Mouse (Mus musculus) neural tube, embryonic 10.5 days (tissue): ENCODE results near the gene Nagpa.

Experiments
- DNase-seq: peaks from one replicate; pipeline ENCODE4 v3.0.0-alpha.2; 2017; ENCODE audit warnings: low spot score; ENCODE audit errors: extremely low spot score

Gene Nagpa

DNA sequence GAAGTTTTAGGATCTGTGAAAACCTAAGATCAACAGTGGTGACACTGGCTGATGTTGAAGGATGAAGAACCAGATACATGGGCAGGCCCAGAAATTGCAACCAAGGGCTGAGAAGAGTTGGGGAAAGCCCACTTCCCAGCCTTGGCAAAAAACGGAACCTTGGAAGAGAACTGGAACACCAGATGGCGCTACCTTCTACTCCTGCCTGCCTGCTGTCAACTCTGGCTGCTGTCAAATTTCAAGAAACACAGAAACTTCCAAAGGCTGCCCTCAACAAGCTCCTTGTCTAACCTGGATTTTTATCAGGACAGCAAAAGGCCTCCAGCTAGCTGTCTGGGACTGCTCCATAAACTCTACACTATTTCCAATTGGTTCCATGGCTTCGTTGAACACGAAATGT lies 1.1 kb downstream of the Nagpa start:
- peak; percentile 27 for DNase-seq

DNA sequence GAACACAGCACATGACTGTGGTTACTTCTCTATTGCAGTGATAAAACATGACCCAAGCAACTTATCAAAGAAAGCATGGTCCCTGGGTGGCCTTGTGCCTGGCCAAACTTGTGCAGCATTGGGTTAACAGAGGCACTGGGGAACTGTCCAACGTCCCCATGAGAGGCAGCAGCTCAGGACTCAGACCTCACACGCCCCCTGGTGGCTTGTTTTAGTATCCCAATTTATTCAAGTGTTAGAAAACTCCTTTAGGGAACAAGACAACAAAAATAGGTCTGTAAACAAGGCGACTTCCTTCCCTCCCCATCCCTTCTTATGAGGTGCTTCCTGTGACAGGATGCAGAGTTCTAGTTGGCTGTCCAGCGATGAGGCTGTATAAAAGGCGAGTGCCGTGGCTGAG lies 8.7 kb downstream of the Nagpa start:
- DNase-seq = peak; percentile 35

DNA sequence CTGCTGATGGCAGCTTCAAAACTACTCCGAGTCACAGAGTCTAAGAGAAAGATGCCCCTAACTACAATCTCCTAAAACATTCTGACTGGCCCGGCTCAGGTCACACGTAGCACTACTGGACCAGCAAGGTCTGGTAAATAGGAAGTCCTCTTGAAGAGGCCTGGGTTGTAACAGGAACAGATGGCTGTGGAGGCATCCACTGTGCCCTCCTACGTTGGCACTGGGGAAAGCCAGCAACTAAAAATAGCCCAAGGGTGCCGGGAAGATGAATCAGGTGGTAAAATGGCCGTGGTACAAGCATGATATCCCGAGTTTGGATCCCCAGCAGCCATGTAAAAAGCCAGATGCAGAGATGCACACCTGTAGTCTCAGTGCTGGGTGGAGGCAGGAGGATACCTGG lies 17.6 kb downstream of the Nagpa start:
- no peak for DNase-seq

DNA sequence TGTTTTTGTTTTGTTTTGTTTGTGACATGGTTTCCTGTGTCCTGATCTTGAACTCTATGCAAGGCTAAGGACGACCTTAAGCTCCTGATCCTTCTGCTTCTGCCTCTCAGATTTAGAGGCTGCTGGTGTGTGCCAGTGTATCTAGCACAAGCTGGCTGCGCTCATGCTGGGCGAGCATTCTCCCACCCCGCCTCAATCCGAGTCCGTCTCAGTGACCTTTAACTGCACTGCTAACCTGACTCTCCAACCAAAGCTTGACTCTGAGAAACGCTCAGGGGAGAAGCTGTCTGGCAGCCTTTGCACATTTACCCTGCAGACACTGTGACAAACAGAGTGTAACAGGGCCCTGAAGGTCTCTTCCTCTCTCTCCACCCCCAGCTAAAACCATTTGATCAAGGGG lies 18.1 kb downstream of the Nagpa start:
- DNase-seq = no peak

DNA sequence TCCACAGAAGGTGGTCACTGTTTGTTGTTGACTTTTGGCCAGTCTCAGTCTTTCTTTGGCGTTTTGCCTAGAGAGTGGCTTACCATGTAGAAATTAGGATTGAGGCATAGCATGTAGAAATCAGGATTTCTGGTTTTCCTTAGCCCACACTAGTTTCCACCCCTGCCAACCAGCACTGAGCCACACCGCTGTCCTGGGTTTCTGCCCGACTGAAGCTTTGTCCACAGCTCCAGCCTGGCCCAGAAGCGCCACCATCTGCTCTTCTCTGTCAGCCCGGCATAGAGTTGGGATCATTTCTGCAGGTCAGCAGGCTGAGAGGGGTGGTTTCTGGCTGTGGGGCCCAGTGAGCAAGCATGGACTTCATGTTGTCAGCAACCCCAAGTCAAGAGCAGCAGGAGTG lies 18.9 kb downstream of the Nagpa start:
- no peak for DNase-seq

DNA sequence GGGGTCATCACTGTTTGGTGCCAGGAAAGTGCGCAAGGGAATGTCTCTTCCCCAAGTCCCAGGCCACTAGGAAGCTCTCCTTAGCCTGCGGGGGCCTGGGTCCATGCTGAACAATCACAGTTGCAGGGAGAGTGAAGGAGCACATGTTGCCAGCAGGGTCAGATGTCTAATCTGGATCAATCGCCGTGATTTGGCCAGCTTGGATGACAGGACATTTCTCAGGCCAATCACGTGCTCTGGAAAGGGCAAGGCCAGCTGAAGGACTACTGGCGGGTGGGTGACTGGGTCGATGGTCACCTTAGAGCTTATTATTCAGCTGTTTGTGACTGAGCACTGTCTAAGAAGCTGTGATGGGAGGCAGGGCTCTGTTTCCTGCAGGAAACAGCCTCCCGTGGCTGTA lies 19.7 kb downstream of the Nagpa start:
- DNase-seq = no peak

DNA sequence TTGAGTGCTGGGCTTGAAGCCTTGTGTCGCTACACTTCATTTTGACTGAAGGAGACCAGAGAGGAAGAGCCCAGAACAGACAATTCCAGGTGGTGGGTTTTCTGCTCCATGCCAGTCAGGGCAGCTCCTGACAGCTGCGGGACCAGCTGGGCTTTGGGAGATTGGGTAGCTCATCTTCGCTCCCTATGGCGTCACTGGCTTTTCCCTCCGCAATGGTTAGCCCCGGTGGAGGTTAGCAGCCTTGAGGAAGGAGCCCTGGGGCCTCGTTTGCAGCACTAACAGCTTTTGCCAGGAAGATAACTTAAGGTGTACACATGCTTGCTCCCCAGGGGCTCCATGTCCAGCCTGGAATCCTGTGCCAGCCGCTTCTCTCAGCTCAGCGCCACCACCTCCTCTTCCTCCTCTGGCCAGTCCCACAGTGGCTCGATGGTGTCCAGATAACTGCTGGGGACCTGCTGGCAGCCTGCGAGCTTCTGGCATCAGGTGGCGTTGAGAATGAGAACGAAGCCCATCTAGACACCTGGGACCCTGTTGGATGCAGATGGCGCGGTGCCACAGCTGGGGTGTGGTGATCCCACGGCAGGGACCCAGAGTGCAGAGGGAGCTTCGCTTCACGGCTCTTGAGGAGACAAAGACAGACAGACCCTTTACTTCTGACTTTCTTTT lies 20.4 kb downstream of the Nagpa start:
- no peak for DNase-seq

DNA sequence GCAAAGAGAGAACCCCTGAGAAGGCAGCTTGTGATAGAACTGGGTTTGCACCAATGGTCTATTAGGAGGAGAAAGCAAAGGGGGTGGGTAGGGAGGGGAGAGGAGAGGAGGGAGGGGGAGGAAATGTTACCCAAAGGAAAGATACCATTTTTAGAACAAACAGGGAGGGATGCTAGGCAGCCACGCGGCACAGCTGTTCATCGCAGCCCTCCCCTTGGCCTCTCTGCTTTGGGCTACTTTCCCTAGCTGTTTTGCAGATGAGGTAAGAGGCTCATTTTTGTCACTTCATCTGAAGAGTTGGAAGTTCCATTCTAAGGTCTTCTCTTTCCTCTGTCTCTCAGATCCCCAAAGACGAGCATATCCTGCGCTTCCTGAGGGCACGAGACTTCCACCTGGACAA lies 31.2 kb downstream of the Nagpa start:
- DNase-seq = no peak

DNA sequence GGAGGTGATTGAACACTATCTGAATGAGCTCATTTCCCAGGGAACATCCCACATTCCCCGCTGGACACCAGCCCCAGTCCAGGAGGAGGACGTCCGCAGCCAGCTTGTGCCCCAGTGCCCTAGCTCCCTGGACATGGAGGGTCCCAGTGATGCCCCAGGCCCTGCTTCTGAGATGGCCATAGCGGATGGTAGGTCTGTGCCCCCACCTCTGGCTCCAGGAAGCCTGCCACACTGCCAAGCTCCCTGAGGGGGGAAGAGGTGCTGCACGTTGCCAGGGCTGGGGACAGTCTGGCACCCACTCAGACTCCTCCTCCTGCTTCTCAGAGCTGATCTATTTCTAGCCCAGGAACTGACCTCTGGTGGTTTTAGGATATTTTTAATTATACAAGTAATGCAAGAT lies 35.0 kb downstream of the Nagpa start:
- no peak for DNase-seq

DNA sequence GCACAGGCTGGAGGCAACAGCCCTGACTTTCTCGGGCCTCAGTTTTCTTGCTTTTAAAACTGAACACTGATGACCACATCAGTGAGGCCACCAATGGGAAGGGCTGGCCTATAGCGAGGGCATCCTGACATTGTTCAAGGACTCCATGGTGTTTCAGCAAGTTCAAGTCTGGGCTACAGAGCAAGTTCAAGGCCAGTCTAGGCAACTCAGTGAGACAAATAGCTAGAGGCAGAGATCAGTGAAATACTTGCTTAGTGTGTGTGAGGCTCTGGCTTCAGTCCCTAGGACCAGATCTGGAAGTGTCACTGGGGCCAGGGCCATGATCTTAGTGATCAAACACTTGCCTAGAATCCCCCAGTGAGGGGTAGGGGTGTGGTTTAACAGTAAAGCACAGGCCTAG lies 35.8 kb downstream of the Nagpa start:
- no peak for DNase-seq

DNA sequence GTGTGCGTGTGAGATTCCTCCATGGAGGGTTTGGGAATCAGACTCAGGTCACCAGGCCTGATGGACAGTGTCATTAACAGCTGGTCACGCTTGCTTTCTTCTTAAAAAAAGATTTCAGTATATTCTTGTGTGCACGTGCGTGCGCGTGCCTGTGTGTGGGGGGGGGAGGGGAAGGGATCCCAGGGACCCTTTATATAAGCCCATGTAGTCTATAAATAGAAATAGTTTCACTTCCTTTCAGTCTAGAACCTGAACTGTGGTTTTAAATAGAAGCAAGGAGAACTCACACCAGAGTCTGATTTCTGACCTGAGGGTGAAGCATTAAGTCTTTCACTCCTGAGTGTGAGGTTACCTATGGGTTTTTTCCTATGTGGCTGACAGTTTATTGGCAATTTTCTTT lies 39.5 kb downstream of the Nagpa start:
- no peak for DNase-seq

DNA sequence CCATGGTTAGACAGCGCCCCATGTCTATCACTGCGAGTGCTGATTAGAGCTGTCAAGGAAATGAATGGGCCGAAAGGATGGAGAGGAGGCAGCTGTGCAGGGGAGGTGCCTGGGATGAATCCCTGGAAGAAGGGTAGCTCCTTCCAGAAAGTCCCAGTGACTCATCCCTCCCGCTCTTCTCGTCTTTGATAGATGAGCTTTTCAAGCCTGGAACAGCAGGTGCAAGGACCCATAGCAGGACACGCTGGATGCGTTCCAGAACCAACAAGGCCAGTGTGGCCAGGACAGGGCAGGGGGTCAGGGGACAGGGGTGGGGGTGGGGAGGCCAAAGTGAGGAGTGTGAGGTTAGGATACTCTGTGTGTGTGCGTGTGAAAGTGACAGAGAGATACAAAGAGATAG lies 44.6 kb downstream of the Nagpa start:
- DNase-seq = no peak

DNA sequence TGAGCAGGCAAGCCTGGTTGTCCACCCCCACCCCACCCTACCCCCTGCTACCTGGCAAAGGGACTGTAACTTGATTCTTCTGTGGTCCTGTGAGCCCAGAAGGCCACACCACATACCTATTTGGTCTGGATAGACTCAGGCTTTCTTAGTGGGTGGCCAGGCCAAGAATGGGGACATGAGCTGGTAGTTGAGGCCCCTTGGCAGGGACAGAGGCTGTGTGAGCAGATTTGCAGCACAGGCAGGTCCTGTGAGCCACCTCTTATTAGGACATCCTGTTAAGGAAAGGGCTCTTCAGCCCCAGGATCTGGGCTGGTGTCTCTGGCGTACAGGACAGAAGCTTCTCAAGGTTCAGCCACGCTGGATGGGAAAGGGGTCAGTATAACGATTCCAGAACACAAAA lies 46.7 kb downstream of the Nagpa start:
- no peak for DNase-seq

DNA sequence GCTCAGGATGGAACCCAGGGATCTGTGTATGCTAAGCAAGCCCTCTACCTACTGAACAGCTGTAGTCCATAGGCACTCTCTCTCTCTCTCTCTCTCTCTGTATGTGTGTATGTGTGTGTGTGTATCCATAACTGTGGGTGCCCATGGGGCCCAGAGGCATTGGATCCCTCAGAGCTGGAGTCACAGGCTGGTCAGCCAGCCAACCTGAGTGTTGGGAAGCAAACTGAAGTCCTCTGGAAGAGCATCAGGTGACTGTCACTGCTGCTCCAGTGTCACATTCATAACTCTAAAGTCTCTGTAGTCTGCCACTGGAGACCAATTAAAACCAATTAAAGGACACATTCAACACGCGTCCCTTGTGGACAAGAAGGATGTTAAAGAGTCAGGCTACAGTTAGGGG lies 47.3 kb downstream of the Nagpa start:
- no peak for DNase-seq

DNA sequence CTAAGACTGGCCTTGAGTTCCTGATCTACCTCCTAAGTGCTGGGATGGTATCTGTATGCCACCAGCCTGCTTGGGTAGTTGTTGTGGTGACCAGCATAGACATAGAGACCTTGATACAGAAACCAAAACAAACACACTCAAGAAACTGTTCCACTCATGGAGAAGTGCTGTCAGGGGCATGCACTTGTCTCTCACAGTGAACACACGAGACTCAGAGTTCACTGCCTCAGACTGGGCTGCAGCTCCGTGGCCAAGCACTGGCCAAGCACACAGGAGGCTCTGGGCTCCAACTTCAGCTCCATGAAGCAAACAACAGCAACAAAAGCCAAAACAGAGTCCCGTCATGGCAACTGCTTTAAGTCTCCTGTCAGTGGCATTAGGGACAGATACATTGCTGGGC lies 48.8 kb downstream of the Nagpa start:
- DNase-seq = no peak

DNA sequence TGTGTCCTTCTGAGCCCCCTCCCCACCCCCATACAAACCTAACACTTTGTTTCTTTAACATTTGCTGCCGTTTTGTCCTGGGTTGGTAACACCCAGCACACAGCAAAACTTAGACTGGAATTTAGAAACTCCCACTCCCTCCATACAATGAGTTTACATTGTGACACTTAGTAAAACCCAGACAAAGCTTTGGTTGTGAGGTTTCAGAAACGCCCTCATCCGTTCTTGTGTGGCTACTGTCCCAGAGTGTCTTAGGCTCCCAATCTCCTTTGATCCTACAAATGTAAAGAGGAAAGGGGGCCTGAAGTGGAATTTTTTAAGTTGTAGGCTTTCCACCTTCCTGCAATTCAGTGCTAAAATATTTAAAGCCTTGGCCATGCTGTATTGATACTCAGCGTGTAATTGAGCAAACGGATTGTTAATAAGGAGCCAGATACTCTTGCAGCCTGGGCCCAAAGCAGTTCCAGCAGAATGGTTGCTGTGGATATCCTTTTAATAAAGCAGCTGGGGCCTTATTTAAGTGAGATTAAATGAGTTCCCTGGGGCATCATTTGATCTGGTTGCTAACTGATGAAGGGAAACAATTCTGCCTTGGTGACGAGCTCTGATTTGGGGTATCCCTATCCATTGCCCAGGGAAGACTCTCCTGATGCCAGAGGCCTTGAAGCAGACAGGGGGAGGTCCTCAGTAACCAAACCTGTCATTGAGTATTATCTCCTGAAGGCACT lies 50.3 kb downstream of the Nagpa start:
- no peak for DNase-seq

DNA sequence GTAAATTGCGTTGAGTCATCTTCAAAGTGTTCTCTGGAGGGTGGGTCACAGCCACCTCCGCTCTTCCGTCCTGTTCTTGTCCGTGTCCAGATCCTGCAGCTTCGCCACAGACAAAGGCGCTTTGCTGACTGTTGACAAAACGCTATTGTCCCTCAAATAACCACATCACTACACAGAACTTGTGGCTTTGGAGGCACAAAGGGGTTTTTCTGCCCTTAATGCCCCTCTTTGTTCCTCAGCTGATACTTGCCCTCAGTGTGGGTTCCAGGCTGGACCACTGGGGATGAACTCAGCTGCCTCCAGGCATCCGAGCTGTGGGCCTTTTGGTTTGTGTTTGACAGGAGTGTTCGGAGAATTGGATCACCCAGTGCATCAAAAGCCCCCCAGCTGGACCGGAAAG lies 53.3 kb downstream of the Nagpa start:
- DNase-seq = no peak

DNA sequence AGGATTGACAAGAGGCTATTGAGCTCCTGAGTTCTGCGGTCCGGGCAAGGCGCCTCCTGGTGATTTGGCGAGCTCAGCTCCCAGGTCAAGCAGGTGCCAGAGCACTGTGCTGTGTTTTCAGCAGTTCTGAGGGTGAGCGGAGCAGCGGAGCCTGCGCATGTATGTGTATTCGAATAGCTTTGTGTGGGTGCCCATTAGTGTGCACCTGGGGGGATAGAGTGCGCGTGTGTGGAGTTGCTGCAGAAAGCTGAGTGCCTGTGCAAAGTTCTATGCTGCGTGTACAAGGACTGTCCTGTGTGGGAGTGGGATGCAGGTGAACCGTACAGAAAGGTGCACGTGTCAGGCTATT lies 56.8 kb downstream of the Nagpa start, which contains the start of gene Sec14l5:
Gene Sec14l5, plus strand, starts transcription at position 73 of the 349 bp plus-strand sequence.
- DNase-seq = no peak

DNA sequence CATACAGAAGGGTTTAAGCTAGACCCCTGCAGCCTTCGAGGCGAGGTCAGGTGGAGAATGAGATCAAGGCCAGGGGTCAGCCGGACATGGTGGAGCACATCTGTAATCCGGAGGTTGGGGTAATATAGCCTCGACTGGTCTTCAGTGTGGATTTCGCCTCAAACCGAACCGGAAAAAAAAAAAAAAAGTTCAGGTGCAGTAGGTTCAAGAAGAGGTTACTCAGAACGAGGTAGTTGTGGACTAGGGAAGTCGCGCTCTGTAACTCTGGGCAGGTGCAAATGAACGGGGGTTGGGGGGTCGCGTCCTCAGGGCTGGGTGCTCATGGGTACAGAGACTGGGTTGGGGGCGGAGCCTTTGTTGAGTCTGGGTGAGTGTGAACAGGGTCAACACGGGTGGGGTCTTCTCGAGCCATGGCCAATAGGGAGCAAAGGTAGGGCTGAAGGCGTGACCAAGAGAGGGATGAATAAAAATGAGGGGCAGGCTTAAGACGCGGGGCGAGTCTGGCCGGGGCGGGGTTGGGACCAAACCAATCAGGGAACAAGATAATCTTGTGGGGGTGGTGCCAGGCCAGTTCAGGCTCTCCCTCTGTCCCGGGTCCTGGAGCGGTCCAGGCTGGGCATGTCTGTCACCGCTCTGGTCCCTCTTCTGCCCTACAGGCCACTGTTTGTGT lies 57.3 kb downstream of the Nagpa start:
- DNase-seq = peak; percentile 77

DNA sequence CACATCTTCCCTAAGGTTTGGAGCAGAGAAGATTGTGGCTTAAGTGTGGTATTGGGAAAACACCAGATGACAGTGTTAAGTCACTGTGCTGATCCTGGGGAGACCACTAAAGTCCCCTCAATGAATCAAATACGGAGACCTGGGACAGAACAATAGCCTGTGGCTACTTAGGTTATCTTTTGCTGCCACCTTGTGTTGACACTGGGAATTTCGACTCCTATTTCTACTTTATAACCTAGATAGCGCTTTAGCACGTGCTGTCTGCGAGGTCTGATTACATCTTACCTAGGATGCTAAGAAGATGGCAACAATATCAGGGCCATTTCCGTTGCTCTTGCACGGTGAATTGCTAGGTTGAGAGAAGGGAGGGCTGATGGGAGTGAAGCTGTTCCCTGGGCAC lies 58.2 kb downstream of the Nagpa start:
- peak; percentile 77 for DNase-seq
